Mouse (Mus musculus): ENCODE measurements around the gene Isca1. TPM values are rescaled to one million over a fixed set of nuclear protein-coding genes. Genes with fewer than 3 reads are reported as not detected.
"Not testable (repeated sequence)": the region's sequence is repeated elsewhere in the genome, so short reads cannot be mapped to it uniquely, and the experiment has no call there.

The Isca1 gene
- polyA plus RNA-seq, 1 experiment from 2014 or later: 113 TPM

- 72% methylated on average over 5 of the region's 6 CpGs for WGBS
- Histone ChIP-seq H3K4me2 (replicated peaks) (no peak overlapping the region), H3K4me1 (no peaks in the 10 kb centered on the region), H3K9me3 (no peaks in the 10 kb centered on the region), H3K9ac (no peak overlapping the region), H3K27ac (no peak overlapping the region), H3K36me3 (no peaks in the 10 kb centered on the region), H3K27me3 (no peaks in the 10 kb centered on the region), H3K4me3 (no peak overlapping the region)
- no peak for ATAC-seq (ENCODE audit: insufficient number of reproducible peaks, insufficient read depth, low FRiP score, low TSS enrichment)
These were observed 23.4 kb downstream of the Isca1 start for GRCm38 (mm10) chr13:59746164-59746563.

GRCm38 (mm10) chr13:59745462-59745861 is 24.1 kb downstream of the Isca1 start:
- no peak for ATAC-seq (ENCODE audit: insufficient number of reproducible peaks, insufficient read depth, low FRiP score, low TSS enrichment)
- no peak overlapping the region for H3K4me2 ChIP-seq (replicated peaks)
- no peaks in the 10 kb centered on the region for H3K9me3 ChIP-seq
- H3K4me1 ChIP-seq: no peaks in the 10 kb centered on the region
- no peak overlapping the region for H3K9ac ChIP-seq
- 84% methylated on average over 6 of the region's 6 CpGs for WGBS
- H3K36me3 ChIP-seq: no peaks in the 10 kb centered on the region
- no peak overlapping the region for H3K27ac ChIP-seq
- no peak overlapping the region for H3K4me3 ChIP-seq
- no peaks in the 10 kb centered on the region for H3K27me3 ChIP-seq

GRCm38 (mm10) chr13:59741697-59742096 is 27.9 kb downstream of the Isca1 start:
- Histone ChIP-seq H3K4me1 (no peaks in the 10 kb centered on the region), H3K4me2 (replicated peaks) (no peak overlapping the region), H3K36me3 (no peaks in the 10 kb centered on the region), H3K9me3 (no peaks in the 10 kb centered on the region), H3K4me3 (no peak overlapping the region), H3K27me3 (no peaks in the 10 kb centered on the region), H3K27ac (no peak overlapping the region), H3K9ac (no peak overlapping the region)
- 75% methylated on average over 10 of the region's 10 CpGs for WGBS
- no peak for ATAC-seq (ENCODE audit: insufficient number of reproducible peaks, insufficient read depth, low FRiP score, low TSS enrichment)

GRCm38 (mm10) chr13:59741096-59741495 is 28.5 kb downstream of the Isca1 start:
- H3K27me3 ChIP-seq: no peaks in the 10 kb centered on the region
- no peak for ATAC-seq (ENCODE audit: insufficient number of reproducible peaks, insufficient read depth, low FRiP score, low TSS enrichment)
- H3K4me3 ChIP-seq: no peak overlapping the region
- no peaks in the 10 kb centered on the region for H3K36me3 ChIP-seq
- H3K9me3 ChIP-seq: no peaks in the 10 kb centered on the region
- no peaks in the 10 kb centered on the region for H3K4me1 ChIP-seq
- no peak overlapping the region for H3K4me2 ChIP-seq (replicated peaks)
- no peak overlapping the region for H3K9ac ChIP-seq
- WGBS: 91% methylated on average over 11 of the region's 11 CpGs
- no peak overlapping the region for H3K27ac ChIP-seq

GRCm38 (mm10) chr13:59739397-59739796 is 30.2 kb downstream of the Isca1 start:
- no peaks in the 10 kb centered on the region for H3K36me3 ChIP-seq
- no peak for ATAC-seq (ENCODE audit: insufficient number of reproducible peaks, insufficient read depth, low FRiP score, low TSS enrichment)
- H3K27me3 ChIP-seq: no peaks in the 10 kb centered on the region
- no peak overlapping the region for H3K27ac ChIP-seq
- WGBS: 91% methylated on average over 4 of the region's 4 CpGs
- H3K9me3 ChIP-seq: no peaks in the 10 kb centered on the region
- no peak overlapping the region for H3K9ac ChIP-seq
- H3K4me3 ChIP-seq: no peak overlapping the region
- no peak overlapping the region for H3K4me2 ChIP-seq (replicated peaks)
- no peaks in the 10 kb centered on the region for H3K4me1 ChIP-seq

- H3K9me3 ChIP-seq: no peaks in the 10 kb centered on the region
- no peaks in the 10 kb centered on the region for H3K36me3 ChIP-seq
- WGBS: 84% methylated on average over 2 of the region's 2 CpGs
- no peaks in the 10 kb centered on the region for H3K27me3 ChIP-seq
- H3K9ac ChIP-seq: no peak overlapping the region
- H3K4me2 ChIP-seq (replicated peaks): no peak overlapping the region
- no peak for ATAC-seq (ENCODE audit: insufficient number of reproducible peaks, insufficient read depth, low FRiP score, low TSS enrichment)
- H3K27ac ChIP-seq: no peak overlapping the region
- H3K4me3 ChIP-seq: no peak overlapping the region
- H3K4me1 ChIP-seq: no peaks in the 10 kb centered on the region
These were observed 31.2 kb downstream of the Isca1 start for GRCm38 (mm10) chr13:59738455-59738854.

DNA sequence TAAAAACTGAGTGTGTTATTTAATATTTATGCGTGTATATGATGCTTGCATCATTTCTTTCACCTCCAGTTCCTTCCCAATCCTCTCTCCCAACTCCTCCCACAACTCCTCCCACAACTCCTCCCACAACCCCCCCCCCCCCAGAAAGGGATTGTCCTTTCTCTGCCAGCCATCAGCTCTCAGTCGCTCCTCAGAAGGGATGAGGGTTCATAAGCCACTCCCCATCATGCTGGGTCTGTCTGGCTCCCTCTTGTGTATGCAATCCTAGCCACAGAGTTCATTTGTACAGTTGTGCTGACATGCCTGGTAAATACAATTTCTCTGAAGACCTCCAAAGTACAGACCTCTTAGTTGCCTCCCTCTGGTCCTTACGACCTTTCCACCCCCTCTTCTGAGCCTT is 34.4 kb downstream of the Isca1 start:
- Histone ChIP-seq H3K4me2 (replicated peaks) (no peak overlapping the region), H3K9ac (no peak overlapping the region), H3K4me3 (no peak overlapping the region), H3K27me3 (no peaks in the 10 kb centered on the region), H3K9me3 (no peaks in the 10 kb centered on the region), H3K4me1 (no peaks in the 10 kb centered on the region), H3K27ac (no peak overlapping the region), H3K36me3 (no peaks in the 10 kb centered on the region)
- 25% methylated on average over 3 of the region's 3 CpGs for WGBS
- no peak for ATAC-seq (ENCODE audit: insufficient number of reproducible peaks, insufficient read depth, low FRiP score, low TSS enrichment)

- not testable (repeated sequence) for H3K9me3 ChIP-seq; ATAC-seq (ENCODE audit: insufficient number of reproducible peaks, insufficient read depth, low FRiP score, low TSS enrichment); H3K4me1 ChIP-seq; H3K9ac ChIP-seq; H3K27me3 ChIP-seq; H3K4me2 ChIP-seq (replicated peaks); H3K27ac ChIP-seq; H3K4me3 ChIP-seq; H3K36me3 ChIP-seq
- 34% methylated on average over 6 of the region's 6 CpGs for WGBS
These were observed 35.3 kb downstream of the Isca1 start for GRCm38 (mm10) chr13:59734347-59734746.

GRCm38 (mm10) chr13:59733936-59734335 is 35.7 kb downstream of the Isca1 start:
- 73% methylated on average over 4 of the region's 4 CpGs for WGBS
- no peak overlapping the region for H3K4me2 ChIP-seq (replicated peaks)
- no peak overlapping the region for H3K27ac ChIP-seq
- ATAC-seq (ENCODE audit: insufficient number of reproducible peaks, insufficient read depth, low FRiP score, low TSS enrichment): no peak
- H3K36me3 ChIP-seq: no peaks in the 10 kb centered on the region
- H3K27me3 ChIP-seq: no peaks in the 10 kb centered on the region
- no peaks in the 10 kb centered on the region for H3K4me1 ChIP-seq
- H3K9ac ChIP-seq: no peak overlapping the region
- H3K9me3 ChIP-seq: no peaks in the 10 kb centered on the region
- H3K4me3 ChIP-seq: no peak overlapping the region

- no peaks in the 10 kb centered on the region for H3K36me3 ChIP-seq
- no peak within 1 kb of the TSS for H3K27ac ChIP-seq
- WGBS: 40% methylated on average over 7 of the region's 7 CpGs
- H3K9ac ChIP-seq: no peak within 1 kb of the TSS
- no peaks in the 10 kb centered on the region for H3K9me3 ChIP-seq
- H3K4me3 ChIP-seq: no peak within 1 kb of the TSS
- 0 out of 2 replicates have a peak, but pooled peaks cover 3% of the 10 kb centered on the region for H3K27me3 ChIP-seq
- ATAC-seq (ENCODE audit: insufficient number of reproducible peaks, insufficient read depth, low FRiP score, low TSS enrichment): no peak
- H3K4me1 ChIP-seq: no peaks in the 10 kb centered on the region
- H3K4me2 ChIP-seq (replicated peaks): no peak within 1 kb of the TSS
These were observed 38.0 kb downstream of the Isca1 start, which contains the start of gene Spata31d1d for GRCm38 (mm10) chr13:59731652-59732051. Gene Spata31d1d (minus strand): TSS chr13:59731752.

- no peak overlapping the region for H3K4me3 ChIP-seq
- no peaks in the 10 kb centered on the region for H3K4me1 ChIP-seq
- no peaks in the 10 kb centered on the region for H3K36me3 ChIP-seq
- H3K4me2 ChIP-seq (replicated peaks): no peak overlapping the region
- H3K9ac ChIP-seq: peak overlapping the region; percentile 1; the same call in 1 of the 2 replicates
- 31% methylated on average over 7 of the region's 7 CpGs for WGBS
- H3K27ac ChIP-seq: no peak overlapping the region
- ATAC-seq (ENCODE audit: insufficient number of reproducible peaks, insufficient read depth, low FRiP score, low TSS enrichment): peak; percentile 75
- H3K9me3 ChIP-seq: no peaks in the 10 kb centered on the region
- 0 out of 2 replicates have a peak, but pooled peaks cover 3% of the 10 kb centered on the region for H3K27me3 ChIP-seq
These were observed 41.1 kb downstream of the Isca1 start for GRCm38 (mm10) chr13:59728378-59729093.

DNA sequence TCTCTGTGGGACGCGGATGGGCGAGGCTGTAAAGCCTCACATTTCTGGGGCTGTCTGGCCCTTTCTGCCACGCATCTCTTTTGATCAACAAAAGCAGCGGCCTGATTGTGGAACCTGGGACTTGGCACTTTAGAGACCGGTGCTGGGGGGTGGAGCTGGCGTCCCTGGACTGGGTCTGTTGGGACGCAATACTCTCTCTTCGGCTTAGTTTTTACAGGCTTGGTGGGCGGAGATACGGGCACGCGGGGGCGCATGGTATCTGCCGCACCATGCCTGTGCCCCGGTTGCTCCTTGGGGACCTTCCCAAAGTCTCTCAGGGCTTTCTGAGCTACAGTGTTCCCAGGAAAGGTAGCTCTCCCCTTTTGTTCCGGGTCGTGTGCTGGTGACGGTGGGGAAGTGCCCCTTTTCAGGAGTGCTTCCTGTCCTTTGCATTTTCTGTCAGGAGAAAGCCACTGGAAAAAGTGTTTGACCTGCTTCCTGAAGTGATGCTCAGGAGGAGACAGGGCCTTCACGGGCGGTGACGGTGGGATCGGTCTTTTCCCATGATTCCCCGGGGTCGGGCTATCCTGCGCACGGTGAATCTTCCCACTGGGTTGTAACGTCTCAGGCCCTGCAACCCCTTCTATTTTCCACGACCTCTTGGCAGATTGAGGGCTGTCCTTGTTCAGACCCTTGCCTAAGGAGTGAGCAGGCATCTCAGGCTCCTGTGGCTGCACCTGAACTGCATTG is 43.3 kb downstream of the Isca1 start:
- Histone ChIP-seq H3K36me3 (no peaks in the 10 kb centered on the region), H3K9ac (no peak overlapping the region), H3K9me3 (no peaks in the 10 kb centered on the region), H3K4me3 (no peak overlapping the region), H3K4me1 (no peaks in the 10 kb centered on the region), H3K27me3 (0 out of 2 replicates have a peak, but pooled peaks cover 3% of the 10 kb centered on the region), H3K4me2 (replicated peaks) (peak overlapping the region; percentile 32), H3K27ac (no peak overlapping the region)
- WGBS: 32% methylated on average over 29 of the region's 29 CpGs
- ATAC-seq (ENCODE audit: insufficient number of reproducible peaks, insufficient read depth, low FRiP score, low TSS enrichment): no peak
